Mouse (Mus musculus): Measurements from ENCODE around the gene Kcnh7. TPM values are rescaled to one million over a fixed set of nuclear protein-coding genes. Genes with fewer than 3 reads are reported as not detected.

Kcnh7 gene
- total RNA-seq, 1 experiment from 2014 or later, result not detected

DNA sequence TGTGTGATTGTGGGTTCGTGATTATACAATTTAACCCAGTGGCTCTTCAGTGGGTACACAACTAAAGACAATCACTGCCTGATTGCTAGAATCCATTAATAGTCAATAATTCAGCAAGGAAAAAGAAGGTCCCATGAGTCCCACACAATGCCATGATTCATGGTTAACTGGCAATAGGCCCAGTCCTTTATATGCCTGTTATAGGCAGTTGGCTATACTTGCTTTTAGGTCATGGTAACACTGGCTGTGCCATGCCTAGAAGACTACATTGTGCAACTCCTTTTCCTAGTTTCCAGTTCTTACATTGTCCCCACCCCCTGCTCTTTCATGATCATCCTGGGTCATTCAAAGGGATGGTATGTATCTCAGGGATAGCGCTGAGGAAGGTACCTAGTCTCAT is 186.4 kb downstream of the Kcnh7 start:
- no peak for ATAC-seq (ENCODE audit: extremely low read depth, insufficient number of reproducible peaks, low FRiP score, poor library complexity, severe bottlenecking)

DNA sequence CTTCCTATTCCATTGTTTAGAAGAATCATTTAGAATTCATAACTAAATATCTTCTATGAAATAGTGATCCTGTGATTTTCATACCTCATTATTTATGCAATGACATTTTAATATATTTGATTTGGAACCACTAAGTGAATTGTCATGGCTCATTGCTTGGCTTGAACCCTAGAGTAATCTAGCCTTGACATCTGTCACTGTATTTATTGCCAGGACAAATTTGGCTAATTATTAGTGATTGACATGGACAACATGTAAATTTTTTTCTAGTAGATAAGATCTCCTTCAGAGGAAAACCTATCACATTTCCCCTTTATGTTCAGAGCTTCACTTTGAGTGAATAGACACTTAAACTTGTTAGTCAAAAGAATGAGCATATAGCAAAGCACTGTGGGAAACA is 195.5 kb downstream of the Kcnh7 start:
- ATAC-seq (ENCODE audit: extremely low read depth, insufficient number of reproducible peaks, low FRiP score, poor library complexity, severe bottlenecking), result no peak

DNA sequence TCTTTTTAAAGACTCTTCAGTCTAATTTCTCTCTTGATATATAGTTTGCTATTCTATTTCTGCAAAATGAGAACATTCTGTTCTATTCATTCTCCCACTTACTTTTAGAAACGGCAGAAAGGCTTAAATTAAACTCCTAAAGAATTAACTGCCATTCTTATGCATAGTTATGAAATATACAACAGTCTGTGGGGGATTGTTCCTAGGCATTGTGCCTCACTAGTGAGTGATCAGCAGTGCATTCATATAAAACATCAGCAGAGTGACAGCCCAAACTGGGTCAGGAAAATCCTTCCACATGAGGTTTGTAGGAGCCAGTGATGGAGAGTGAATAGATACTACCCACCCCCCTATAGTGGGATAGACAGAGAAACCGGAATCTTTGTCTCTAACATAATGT is 200.2 kb downstream of the Kcnh7 start:
- ATAC-seq (ENCODE audit: extremely low read depth, insufficient number of reproducible peaks, low FRiP score, poor library complexity, severe bottlenecking), result no peak

DNA sequence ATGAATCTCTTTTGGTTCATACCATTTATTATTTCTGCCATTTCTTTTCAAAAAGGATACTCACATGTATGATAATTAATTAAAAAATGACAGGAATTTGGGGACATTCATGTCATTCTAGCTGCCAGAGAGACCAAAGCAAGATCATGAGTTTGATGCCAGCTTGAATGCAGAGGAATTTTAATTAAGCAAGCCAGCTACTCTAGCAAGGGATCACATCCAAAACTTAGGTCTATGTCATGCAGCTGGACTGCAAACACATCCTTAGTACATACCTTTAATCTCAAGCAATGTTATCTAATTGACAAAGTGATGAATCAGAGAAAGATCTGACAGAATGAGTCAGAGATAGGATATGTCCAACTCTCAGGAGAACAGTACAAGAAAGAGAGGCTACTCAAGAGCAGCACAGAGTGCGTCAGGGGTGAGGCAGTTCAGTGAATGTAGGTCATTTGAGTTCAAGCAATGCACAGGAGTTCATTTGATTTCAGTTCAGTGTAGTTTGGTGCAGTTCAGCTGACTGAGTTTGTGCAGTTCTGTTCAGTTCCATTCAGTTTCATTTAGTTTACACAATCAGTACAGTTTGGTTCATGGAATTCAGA is 248.7 kb downstream of the Kcnh7 start:
- no peak for ATAC-seq (ENCODE audit: extremely low read depth, insufficient number of reproducible peaks, low FRiP score, poor library complexity, severe bottlenecking)

DNA sequence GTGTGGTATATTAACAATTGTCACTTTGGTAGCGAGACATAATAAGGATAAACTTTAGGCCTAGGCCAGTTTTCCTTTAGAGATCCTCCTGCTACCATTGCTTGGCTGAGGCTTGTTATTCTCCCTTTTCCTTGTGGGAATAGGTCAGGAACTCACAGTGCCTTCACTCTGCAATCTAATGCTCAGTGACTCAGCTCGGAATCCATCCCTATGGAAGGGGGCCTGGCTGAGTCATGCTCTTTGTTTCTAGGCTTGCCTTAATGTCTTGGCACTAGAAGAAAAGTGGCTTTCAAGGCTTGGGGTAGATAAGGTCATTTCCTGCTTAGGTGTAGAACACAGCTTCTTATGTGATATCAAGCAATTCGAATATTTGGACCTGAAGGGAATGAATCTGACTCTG is 255.6 kb downstream of the Kcnh7 start:
- no peak for ATAC-seq (ENCODE audit: extremely low read depth, insufficient number of reproducible peaks, low FRiP score, poor library complexity, severe bottlenecking)

DNA sequence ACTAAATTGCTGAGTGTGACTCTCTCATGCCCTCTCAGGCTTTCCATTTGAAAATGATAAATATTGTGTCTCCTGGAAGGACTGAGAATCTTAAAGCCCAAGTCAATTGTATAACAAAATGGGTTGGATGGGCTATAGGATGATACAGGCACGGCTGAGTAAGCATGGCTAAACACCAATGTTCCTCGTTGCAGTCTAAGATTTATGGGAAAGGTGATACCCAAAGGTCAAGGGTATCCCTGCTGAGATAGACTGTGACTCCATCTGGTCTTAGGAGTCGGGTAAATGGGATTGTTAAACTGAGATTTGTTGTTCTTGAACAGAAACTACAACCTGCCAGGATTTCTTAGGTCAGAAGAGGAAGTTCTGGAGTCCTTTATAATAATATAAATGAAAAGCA is 256.0 kb downstream of the Kcnh7 start:
- ATAC-seq (ENCODE audit: extremely low read depth, insufficient number of reproducible peaks, low FRiP score, poor library complexity, severe bottlenecking), result no peak

DNA sequence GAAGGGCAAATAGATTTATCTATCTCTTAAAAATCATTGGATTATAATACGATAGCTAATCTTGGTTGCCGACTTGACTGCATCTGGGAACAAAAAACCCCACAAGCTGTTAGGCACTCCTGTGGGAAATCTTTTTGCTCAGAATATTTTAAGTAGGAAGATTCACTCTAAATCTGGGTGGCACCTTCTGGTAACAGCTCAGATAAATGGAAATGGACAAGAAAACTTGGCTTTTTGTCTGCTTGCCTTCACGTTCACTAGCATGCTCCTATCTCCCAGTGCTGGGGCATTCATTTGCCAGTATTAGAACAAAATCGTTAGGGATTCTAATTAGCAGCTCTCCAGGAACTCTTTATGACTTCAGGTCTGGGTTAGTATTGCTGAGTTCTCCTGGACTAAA is 260.3 kb downstream of the Kcnh7 start:
- no peak for ATAC-seq (ENCODE audit: extremely low read depth, insufficient number of reproducible peaks, low FRiP score, poor library complexity, severe bottlenecking)

DNA sequence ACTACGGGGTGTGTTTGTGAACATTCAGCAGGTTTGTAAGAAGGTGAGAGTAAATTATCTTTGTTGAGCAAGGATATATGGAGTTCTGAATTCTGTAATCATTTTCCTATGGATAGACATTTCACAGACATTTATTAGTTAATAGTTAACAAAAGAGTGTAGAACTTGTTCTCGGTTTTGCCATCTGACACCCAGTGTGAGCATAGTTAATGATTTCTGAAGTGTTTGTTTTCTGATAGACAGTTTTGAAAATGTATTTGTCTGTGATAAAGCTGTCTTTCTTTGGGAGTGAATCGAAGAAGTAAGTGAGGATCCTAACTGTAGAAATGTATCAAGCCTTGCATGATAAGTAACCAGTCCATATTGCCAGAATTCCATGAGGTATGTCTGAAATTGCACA is 276.4 kb downstream of the Kcnh7 start:
- no peak for ATAC-seq (ENCODE audit: extremely low read depth, insufficient number of reproducible peaks, low FRiP score, poor library complexity, severe bottlenecking)

DNA sequence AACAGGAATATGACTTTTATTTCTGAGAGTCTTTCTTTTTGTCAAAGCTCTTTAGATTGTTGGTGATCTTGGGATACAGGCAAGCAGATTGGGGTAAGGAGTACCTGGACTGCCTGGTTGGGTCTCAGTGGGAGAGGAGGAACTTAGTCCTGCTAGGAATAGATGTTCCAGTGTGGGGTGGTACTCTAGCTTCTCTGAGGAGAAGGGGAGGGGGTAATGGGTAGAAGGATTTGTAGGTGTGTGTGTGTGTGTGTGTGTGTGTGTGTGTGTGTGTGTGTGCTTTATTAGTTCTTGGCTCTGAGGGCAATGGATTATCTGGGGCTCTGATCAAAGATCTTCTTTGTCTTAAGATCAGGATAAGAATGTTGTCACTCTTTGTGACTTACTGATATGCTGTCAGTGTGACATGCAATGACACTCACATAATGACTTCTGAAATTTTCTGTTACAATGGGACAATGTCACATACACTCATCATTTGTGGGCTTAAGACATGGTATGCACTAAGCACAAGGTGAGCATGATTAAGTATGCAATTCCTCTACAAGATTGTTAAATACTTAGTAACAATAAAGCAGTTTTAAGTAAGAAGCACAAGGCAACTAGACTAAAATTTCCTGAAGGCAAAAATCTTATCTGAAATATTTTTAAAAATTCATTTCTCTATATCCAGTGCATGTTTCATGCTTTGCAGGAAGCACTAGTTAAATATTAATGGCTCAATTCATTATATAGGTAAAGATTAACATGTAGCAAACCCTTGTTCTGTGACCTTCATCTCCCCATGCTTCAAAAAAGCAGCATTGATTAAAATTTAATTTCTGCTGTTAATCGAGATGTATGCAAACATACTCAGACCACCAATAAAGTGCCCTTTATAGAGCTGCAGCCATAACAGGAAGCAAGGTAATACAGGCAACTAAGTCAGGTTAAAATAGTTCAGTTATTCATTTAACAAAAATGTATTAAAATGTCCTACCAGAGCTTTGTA is 281.4 kb downstream of the Kcnh7 start:
- ATAC-seq (ENCODE audit: extremely low read depth, insufficient number of reproducible peaks, low FRiP score, poor library complexity, severe bottlenecking), result no peak

DNA sequence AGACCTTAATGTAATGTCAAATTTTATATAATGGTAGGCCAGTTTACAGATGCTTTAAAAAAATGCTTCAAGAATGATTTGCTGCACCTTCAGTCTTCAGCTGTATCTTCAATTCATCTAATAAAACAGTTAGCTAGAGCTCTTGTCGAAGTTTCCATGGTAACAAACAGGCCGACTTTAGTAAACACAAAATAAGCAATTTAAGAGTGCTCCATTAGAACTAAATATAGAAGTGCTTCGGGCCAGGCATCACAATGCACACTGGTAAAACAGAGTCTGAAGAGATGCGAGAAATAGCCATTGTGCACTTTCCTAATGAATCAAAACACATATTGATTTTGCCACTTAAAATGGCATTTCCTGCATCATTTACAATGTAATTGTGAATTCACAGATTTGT is 305.3 kb downstream of the Kcnh7 start:
- ATAC-seq (ENCODE audit: extremely low read depth, insufficient number of reproducible peaks, low FRiP score, poor library complexity, severe bottlenecking), result no peak

DNA sequence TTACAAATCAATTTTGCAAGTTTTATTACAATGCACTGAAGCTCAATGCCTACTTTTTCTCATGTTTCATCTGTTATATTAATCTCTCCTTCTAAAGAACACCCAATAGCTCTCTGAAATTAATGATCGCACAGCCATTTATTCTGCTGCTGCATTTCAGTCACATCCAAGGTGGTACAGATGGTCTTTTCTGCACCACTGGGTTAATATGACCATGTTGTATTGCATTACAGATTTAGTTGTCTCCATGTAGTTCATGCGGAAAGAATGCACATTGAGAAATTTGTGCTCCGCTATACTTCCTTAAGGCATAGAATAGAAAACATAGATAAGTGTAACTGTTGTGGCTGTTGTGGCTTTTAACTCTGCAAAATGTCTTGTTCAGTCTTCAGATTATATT is 328.7 kb downstream of the Kcnh7 start:
- no peak for ATAC-seq (ENCODE audit: extremely low read depth, insufficient number of reproducible peaks, low FRiP score, poor library complexity, severe bottlenecking)

DNA sequence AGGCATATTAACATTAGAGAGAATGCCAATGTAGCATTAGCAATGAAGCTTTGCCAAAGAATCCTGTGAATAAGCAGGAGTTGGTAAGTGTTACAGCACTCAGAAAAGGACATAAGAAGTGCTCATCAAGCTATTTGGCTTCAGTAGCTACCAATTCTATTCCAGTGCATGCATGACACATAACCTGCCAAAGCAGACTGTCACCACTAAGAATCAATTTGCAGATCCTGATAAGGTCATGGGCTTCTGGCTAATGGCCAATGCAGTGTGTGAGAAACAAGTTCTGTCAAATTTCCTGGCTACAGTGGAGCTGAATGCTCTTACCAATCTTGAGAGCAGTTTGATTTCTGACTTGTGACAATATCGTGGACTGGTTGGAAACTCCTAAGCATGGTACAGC is 341.5 kb downstream of the Kcnh7 start:
- ATAC-seq (ENCODE audit: extremely low read depth, insufficient number of reproducible peaks, low FRiP score, poor library complexity, severe bottlenecking), result no peak

DNA sequence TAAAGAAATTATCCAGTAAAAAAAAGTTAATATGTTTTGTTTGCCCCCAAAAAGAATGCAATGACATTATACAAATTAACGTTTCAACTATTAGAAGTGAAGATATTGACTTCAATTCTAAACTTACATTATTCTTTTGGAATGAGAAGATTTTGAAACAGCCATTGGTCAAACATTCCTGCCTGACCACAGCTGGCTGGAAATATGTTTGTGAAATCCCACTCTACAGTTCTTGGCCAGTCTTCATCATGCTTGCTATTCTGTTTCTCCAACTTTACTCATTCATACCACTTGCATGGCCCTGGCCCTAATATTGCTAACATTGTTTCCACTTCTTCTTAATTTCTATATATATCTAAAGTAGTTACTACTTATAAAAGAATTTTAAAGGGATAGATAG is 349.8 kb downstream of the Kcnh7 start:
- no peak for ATAC-seq (ENCODE audit: extremely low read depth, insufficient number of reproducible peaks, low FRiP score, poor library complexity, severe bottlenecking)

DNA sequence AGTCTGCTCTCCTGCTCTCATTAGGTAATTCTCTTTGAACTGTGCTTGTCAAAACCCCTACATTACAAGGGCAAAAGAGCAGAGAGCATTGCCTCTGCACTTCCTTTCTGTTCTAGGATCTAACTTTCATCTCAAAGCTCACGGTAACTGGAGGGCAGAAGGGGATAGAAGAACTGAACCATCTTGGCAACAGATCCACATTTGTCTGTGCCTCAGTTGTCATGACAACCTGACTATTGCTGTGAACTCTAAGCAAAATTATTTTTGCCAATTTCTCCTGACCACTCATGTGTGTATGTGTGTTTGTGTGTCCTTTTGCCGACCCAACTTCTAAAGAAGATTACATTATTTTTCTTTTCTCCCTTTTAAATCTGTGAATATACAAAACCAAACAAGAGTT is 364.9 kb downstream of the Kcnh7 start:
- no peak for ATAC-seq (ENCODE audit: extremely low read depth, insufficient number of reproducible peaks, low FRiP score, poor library complexity, severe bottlenecking)

DNA sequence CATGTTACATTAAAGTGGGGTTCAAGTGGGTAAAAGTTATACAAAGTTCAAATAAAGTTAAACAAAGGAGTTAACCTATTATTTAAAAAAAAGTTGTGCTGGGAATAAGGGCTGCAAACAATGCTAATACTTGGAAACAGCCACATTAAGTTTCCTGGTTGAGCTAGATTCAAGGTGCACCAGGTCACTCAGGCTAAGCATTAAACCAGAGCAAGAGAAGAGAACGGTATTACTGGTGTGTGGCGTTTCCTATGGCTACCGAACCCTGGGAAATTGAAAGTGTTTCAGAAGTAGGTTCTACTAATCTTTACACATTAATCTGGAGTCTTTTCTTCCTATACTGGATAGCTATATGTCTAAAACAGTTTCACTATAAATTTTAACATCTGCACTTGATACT is 368.1 kb downstream of the Kcnh7 start:
- ATAC-seq (ENCODE audit: extremely low read depth, insufficient number of reproducible peaks, low FRiP score, poor library complexity, severe bottlenecking), result no peak

DNA sequence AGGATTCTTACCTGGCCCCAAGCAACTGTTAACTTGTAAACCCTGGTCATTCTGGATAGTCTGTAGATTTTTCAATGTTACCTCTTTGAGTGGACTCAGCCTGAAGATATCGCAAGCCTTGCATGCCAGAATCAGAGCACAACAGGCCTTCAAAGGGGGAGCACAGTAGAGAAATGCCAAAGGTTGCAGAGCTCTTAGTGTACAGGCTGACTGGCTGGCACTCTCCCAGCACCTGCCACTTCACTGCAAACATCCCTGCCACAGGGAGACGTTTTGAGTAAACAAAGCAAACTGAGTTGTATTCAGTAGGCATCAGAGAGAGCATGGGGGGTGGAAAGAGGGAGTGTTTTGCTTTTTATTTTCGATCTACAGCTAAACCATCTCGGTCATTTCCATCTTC is 375.3 kb downstream of the Kcnh7 start:
- no peak for ATAC-seq (ENCODE audit: extremely low read depth, insufficient number of reproducible peaks, low FRiP score, poor library complexity, severe bottlenecking)

DNA sequence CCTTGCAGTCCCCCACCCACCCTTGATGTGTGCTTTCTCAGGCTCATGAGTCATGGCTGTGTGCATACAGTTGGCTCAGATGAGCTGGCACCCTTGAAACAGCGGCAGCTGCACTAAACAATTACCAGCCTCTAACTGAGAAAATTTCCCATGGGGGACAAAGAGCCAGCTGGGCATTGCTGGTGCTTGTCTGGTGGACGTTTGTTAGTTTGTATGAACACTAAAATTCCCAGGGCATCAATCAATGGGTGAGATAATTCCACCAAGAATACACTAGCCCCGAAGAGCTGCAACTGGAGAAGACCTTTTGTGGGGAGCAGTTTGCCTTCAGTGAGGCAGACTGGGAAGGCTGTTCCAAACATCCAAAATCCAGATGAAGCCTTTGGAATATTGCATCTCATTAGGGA is 376.6 kb downstream of the Kcnh7 start:
- no peak for ATAC-seq (ENCODE audit: extremely low read depth, insufficient number of reproducible peaks, low FRiP score, poor library complexity, severe bottlenecking)

DNA sequence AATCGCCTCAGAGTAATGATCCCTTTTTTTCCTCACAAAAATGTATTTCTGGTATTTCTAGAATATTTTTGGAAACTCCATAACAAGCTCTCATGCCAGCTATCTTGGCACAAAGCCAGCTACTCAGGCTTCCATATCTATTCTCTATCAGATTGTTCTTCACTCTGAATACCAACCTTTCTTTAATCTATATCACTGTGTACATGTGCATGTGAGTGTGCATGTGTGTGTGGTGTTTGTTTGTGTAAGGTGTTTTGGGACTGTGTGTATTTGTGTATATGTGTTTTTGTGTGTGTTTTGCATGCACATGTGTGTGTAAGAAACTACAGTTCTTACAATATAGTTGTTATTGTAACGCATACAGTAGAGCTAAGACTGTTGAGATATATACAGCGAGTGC is 377.2 kb downstream of the Kcnh7 start:
- no peak for ATAC-seq (ENCODE audit: extremely low read depth, insufficient number of reproducible peaks, low FRiP score, poor library complexity, severe bottlenecking)

DNA sequence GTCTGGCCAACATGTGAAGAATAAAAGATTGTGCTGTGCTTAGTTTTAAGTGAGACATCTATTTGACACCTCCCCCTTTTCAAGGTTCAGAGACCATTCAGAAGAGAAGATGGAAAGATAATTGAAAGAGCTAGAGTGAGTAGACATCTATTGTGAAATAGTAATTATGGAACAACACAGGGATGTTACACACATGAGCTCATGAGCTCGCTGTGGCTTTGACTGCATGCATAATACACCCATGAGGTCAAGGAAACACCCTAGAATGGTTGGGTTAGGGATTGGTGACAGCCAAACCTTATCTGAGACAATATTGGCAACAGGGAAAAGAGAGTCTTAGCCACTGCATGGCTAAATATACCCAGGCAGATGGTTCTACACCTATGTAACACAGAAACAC is 380.1 kb downstream of the Kcnh7 start:
- no peak for ATAC-seq (ENCODE audit: extremely low read depth, insufficient number of reproducible peaks, low FRiP score, poor library complexity, severe bottlenecking)

DNA sequence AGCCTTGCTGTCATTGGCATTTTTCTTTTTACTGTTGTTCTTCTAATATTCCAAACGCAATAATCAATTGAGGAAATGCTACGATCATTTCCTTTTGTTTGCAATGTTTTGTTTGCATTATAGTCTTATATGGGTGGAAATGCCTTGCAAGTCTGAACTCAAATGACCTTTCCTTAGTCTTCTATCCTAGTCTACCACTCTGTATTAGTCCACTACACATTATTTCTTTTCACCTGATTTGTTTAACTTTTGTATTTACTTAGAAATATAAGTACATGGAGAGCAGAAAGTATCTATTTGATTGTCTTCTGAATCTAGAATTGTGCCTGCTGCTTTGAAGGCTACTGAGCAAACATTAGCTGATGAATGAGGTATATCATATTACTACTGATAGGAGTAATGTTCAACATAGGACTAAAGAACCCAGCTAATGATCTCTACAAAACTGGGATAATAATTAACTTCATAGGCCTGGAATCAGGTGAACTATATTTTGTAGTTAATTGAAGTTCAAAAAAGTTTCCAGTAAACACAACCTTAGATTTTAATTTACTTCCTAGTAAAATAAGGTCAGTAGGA is 399.5 kb downstream of the Kcnh7 start:
- no peak for ATAC-seq (ENCODE audit: extremely low read depth, insufficient number of reproducible peaks, low FRiP score, poor library complexity, severe bottlenecking)

Data from neutrophil, adult 5-6 weeks (primary cell).